Mouse (Mus musculus) liver, adult (tissue): ENCODE results near the gene Eef1b2.

ENCODE experiments used
- GATA4 ChIP-seq: IDR thresholded peaks from 2 replicates; pipeline ENCODE4 v1.6.1; 2014; ENCODE audit warnings: mild to moderate bottlenecking, low read length; ENCODE audit not compliant: insufficient replicate concordance

Eef1b2 gene

DNA sequence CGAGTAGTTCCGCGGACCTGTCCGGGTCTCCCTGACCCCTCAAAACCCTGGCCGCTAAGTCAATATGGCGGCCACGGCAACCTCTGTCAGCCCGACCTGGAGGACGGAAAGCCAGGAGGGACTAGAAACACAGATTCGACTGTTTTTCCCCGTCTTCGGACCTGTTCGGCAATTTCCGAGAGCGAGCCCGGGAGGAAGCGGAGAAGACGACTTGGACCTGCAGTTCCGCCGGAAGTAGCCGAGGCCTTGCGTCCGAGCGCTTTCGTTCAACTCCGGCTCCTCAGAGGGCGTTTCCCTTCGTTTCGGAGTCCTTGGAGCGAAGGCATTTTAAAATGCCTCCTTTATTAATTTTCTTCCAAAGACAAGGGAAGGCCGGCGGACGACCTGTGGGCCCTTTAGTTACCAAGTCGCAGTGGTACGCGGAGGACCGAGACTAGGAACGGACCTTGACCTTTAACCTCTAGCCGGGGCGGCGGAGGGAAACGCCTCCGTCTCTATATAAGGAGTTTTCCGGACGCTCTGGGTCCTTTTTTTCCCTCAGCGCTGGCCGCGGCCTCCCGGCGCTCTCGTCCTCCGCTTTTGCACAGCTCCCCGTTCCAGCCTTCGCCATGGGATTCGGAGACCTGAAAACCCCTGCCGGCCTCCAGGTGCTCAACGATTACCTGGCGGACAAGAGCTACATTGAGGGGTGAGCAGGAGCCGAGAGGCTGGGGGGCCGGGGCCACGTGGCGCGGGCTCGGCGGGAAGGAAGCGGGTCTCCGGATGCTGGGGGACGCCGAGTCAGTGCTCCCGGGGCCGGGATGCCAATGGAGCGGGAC is at the start of gene Eef1b2, which contains the start of gene Ndufs1:
Gene Eef1b2, plus strand, starts transcription at position 222 of the 818 bp plus-strand sequence.
Gene Ndufs1, minus strand, starts transcription at position 230 of the 818 bp plus-strand sequence.
- no peak for TF ChIP-seq GATA4

DNA sequence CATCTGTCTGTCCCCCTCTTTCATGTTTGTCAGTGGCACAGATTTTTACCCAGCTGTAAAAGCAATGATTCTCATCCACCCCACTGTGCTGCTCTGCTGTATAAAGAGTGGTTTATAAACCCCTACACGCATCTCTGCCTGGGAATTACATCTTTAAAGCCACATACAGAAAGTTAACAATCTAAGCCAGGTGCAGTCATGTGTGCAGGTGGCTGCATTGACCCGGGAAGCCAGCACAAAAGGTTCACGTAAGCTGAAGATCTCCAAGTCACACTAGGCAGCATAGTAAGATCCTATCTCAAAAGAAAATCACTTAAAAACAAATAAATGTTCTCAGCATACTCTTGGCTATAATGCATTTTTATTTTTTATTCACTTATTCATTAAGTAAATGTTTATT is 47.4 kb upstream of the Eef1b2 start:
- no peak for TF ChIP-seq GATA4

DNA sequence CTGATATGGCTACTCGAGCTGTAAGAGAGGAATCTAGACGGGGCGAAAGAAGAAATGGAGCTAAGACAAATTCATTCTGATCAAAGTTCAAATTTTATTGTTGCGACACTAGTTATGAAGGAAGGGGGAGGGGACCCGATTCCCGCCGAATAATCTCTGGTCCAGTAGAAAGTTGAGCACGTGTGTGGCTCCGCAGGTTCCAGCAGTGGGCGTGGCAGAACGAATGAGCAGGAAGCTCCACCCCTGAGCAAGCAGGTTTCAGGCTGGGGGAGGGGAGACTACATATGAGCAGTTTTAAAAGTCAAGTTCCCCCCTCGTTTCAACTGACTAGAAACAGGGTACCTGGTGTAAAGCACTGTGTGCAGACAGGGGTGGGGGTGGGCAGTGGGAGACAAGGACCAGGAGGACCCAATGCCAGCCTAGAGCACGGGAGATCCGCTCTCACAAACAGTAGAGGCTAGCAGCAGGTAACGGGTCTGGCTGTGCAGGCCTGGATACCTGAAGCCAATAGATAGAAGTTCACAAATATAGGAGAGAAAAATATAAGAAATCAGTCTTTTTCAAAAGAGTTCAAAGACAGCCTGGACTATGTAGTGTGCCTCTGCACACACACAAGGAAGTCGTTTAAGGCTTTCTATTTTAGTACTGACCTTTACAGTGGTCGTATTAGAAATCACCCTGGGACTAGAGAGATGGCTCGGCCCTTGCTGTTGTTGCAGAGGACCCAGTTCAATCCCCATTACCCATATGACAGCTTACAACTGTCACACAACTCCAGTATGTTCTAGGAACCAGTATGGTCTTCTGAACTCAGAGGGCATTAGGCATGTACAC is 46.6 kb upstream of the Eef1b2 start:
- no peak for TF ChIP-seq GATA4

GRCm38 (mm10) chr1:63130883-63131282 is 45.7 kb upstream of the Eef1b2 start:
- TF ChIP-seq GATA4 = no peak

GRCm38 (mm10) chr1:63131766-63132165 is 44.9 kb upstream of the Eef1b2 start:
- TF ChIP-seq GATA4 = no peak

DNA sequence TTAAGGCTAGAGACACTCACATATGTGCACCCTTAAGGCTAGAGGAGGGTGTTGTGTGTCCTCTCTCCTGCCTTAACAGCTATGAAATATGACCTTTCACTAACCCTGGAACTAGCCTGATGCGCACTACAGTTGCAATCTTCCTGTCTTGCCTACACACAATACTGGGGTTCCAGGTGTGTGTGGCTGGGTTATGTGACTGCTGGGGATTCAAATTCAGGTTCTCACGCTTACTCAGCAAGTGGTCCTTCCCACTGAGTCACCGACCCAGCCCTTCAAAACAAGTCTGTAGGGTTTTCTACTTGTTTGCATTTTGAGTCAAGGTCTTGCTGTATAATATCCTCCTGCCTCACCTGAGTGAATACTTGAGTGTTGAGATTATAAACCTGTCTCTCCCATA is 42.1 kb upstream of the Eef1b2 start:
- no peak for TF ChIP-seq GATA4

GRCm38 (mm10) chr1:63137971-63138370 is 38.7 kb upstream of the Eef1b2 start:
- TF ChIP-seq GATA4 = no peak

DNA sequence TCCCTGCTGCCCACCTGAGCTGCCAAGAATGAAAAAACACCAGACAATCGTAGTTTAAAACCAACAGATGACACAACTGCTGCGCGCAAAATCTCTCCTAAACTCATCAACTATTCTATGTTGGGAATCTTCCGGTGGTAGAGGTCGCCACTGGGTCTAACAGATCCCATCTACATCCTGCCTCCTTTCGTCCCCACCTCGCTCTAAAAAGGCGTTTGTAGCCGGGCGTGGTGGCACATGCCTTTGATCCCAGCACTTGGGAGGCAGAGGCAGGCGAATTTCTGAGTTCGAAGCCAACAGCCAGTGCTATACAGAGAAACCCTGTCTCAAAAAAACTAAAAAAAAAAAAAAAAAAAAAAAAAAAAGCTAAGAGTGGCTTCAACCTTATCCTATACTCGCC is 36.4 kb upstream of the Eef1b2 start:
- no peak for TF ChIP-seq GATA4

GRCm38 (mm10) chr1:63168638-63169037 is 8.0 kb upstream of the Eef1b2 start:
- no peak for TF ChIP-seq GATA4

DNA sequence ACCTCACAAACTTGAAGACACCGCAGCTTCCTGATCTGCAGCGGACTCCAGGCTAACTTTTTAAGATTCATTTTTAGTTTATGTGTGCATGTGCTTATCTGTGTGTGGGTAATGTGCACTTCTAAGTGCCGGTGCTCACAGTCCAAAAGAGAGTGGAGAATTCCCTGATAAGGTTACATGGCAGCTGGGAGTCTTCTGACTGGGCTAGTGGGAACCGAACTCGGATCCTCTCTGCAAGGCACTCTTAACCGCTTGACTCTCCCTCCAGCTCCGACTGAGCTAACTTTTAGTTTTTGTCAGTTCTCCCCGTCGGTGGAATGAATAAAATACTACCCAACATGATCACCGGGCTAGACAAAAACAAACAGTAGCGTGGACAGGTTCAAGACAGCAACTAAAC is 772 bp upstream of the Eef1b2 start:
- TF ChIP-seq GATA4 = no peak

DNA sequence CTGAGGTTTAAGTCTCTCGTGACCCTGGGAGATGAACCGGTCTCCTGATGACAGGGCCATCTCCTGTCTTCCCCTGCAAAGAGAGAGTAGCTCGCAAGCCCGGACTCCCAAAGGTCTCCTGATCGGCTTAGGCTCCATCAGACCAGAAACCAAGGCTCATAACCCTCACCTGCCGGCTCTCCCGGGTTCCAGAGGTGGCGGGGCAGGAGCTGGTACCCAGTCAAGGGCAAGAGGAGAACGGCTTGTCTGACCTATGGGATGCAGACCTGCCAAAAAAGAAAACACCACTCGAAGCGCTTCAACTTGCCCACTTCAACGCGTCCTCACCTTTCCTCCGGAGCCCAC is 394 bp upstream of the Eef1b2 start:
- no peak for TF ChIP-seq GATA4

DNA sequence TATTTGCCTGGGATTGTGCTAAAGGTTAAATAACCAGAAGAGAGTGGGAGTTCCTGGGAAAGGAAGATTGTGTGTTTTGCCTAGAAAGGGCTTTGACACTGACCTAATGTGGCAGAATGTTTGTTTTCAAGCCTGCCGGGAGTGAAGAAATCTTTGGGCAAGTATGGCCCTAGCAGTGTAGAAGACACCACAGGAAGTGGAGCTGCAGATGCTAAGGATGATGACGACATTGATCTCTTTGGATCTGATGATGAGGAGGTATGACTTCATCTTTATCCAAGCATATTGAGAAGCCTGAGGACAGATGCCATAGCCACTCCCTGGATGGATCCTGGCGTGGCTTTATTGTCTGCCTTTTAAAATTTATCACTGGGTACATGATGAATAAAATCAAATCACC is 1.7 kb downstream of the Eef1b2 start:
- no peak for TF ChIP-seq GATA4

GRCm38 (mm10) chr1:63180122-63180521 is 3.5 kb downstream of the Eef1b2 start:
- TF ChIP-seq GATA4 = no peak

DNA sequence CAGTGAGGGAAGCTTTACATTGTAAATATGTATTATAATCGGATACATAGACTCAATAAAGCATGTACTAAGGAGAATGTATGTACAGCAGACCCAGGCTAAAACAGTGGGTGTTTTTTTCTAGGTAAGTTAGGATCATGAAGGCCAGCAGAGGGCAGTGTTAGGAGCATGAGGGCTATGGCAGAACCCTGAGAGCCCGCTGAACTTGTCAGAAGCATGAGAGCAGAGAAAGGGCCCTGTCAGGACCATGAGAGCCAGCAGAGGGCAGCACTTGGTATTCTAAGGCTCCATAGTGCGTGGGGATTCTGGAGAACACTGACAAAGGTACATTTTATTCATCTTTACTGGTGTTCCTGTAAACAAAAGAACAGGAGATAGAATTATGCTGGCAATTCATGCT is 4.4 kb downstream of the Eef1b2 start:
- TF ChIP-seq GATA4 = no peak

DNA sequence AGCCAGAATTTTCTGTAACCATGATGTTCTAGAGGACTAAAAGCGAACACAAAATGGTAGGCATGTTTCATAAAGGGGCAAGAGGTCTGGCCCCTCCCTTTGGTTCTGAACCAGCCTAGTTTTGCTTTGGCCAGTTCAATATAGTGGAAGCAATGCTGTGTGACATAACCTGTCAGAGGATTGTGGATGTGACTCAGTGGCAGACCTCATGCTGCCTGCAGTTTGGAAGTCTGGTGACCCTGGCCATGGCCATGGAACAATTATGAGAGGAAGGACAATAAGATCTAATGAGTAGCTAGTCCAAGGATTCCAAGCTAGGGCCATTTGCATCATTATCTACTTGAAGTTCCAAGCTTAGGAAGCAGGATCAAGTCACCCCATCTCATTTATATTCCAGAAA is 4.9 kb downstream of the Eef1b2 start:
- TF ChIP-seq GATA4 = no peak

- TF ChIP-seq GATA4 = no peak
Observed at GRCm38 (mm10) chr1:63182212-63182611, 5.6 kb downstream of the Eef1b2 start.
